Mouse (Mus musculus) neural tube, embryonic 14.5 days (tissue): ENCODE data around the gene Herc3. TPM values are rescaled to one million over a fixed set of nuclear protein-coding genes. Genes with fewer than 3 reads are reported as not detected.

ENCODE experiments used
- ATAC-seq: fragments of 200-750 bp; cut with Nextera tagmentation; 2 replicates; pipeline ENCODE4 v1.8.0; 2017; ENCODE audit warnings: low read depth, mild to moderate bottlenecking, moderate TSS enrichment, moderate library complexity
- H3K27ac ChIP-seq: fragments of 300-500 bp; sonication (generic); 2 replicates; pipeline ENCODE4 v1.5.1; 2014; ENCODE audit warnings: low read depth, mild to moderate bottlenecking, control low read depth, low read length, moderate library complexity, mixed read lengths
- H3K27me3 ChIP-seq: fragments of 300-500 bp; sonication (generic); 2 replicates; pipeline ENCODE4 v1.6.1; 2014; ENCODE audit warnings: low read length; ENCODE audit not compliant: control insufficient read depth, insufficient read depth
- H3K36me3 ChIP-seq: fragments of 300-500 bp; sonication (generic); 2 replicates; pipeline ENCODE4 v1.6.1; 2014; ENCODE audit warnings: low read length, mixed read lengths; ENCODE audit not compliant: control insufficient read depth, insufficient read depth
- H3K4me1 ChIP-seq: fragments of 300-500 bp; sonication (generic); 2 replicates; pipeline ENCODE4 v1.6.1; 2014; ENCODE audit warnings: low read length; ENCODE audit not compliant: control insufficient read depth, insufficient read depth
- H3K4me2 ChIP-seq: fragments of 300-500 bp; sonication (generic); 2 replicates; pipeline ENCODE4 v1.6.1; 2014; ENCODE audit warnings: mild to moderate bottlenecking, low read depth, low read length, control low read depth
- H3K4me3 ChIP-seq: fragments of 300-500 bp; sonication (generic); 2 replicates; pipeline ENCODE4 v1.5.1; 2014; ENCODE audit warnings: low read depth, low read length, control low read depth, mixed read lengths
- H3K9ac ChIP-seq: fragments of 300-500 bp; sonication (generic); replicated peaks from 2 replicates; pipeline ENCODE4 v1.6.1; 2014; ENCODE audit warnings: low read depth, mild to moderate bottlenecking, control low read depth, low read length, mixed read lengths
- H3K9me3 ChIP-seq: fragments of 300-500 bp; sonication (generic); 2 replicates; pipeline ENCODE4 v1.6.1; 2016; ENCODE audit warnings: low read length; ENCODE audit not compliant: control insufficient read depth
- WGBS: fragments of 180-500 bp; shearing (Covaris S2); extraction: QIAGEN DNeasy Blood & Tissue Kit; methylation state at CpG from one replicate; pipeline ENCODE4 v1.1.7; 2014; 5-methylcytosine and 5-hydroxymethylcytosine counted together
- polyA plus RNA-seq: library from polyadenylated mRNA; unstranded; fragments of >200 nt; fragmentation: Nextera tagmentation; extraction: Ambion mirVana; gene quantifications from 2 replicates; pipeline ENCODE4 v1.2.1, GENCODE M21; 2014

Herc3 gene
- polyA plus RNA-seq, 1 experiment from 2014 or later: 41.7 TPM

DNA sequence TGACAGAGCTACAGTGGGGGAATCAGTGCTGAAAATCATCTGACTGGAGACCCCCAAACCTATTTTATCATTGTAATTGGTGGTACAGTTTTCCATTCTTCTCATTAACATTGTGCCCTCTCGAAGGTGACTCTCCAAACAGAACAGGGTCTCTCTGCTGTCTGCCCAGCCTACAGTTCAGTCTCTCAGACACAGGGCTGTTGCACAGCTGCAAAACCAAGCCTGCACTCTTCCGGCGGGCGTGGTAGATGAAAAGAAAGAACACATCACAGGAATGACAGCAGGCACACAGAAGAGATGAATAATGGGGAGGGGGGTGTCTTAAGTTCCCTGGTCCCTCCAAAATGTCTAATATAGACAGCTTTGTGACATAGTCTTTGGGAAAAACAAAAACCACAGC is 102.9 kb downstream of the Herc3 start:
- no peak overlapping the region for H3K9ac ChIP-seq
- no peak overlapping the region for H3K4me2 ChIP-seq
- no peak for ATAC-seq
- no peaks in the 10 kb centered on the region for H3K27me3 ChIP-seq
- no peaks in the 10 kb centered on the region for H3K9me3 ChIP-seq
- peak overlapping the region; percentile 56 for H3K27ac ChIP-seq
- H3K36me3 ChIP-seq: no peaks in the 10 kb centered on the region
- peaks cover 18% of the 10 kb centered on the region for H3K4me1 ChIP-seq
- WGBS: 43% methylated on average over 4 of the region's 4 CpGs
- H3K4me3 ChIP-seq: no peak overlapping the region

DNA sequence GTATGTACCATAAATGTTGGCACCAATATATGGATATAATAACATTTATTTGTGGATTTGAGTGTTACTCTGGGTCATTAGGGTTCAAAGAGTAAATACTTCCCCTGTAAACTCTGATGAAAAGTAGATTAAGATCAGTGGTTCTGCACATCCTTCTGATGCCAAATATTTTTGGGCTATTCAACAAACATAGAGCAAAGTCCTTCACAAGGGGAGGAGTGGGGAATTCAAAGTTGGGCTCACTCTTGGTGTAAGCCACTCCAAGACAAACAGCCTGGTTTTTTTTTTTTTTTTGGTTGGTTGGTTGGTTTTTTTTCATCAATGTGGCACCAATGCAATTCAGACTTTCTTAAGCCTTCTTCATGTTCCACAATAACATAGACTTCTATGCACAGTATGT is 106.5 kb downstream of the Herc3 start:
- no peak overlapping the region for H3K4me2 ChIP-seq
- no peak for ATAC-seq
- no peaks in the 10 kb centered on the region for H3K27me3 ChIP-seq
- H3K4me3 ChIP-seq: no peak overlapping the region
- peaks cover 11% of the 10 kb centered on the region; the same call in 1 of the 2 replicates for H3K4me1 ChIP-seq
- H3K9ac ChIP-seq: no peak overlapping the region
- no peaks in the 10 kb centered on the region for H3K36me3 ChIP-seq
- H3K27ac ChIP-seq: no peak overlapping the region
- no peaks in the 10 kb centered on the region for H3K9me3 ChIP-seq

DNA sequence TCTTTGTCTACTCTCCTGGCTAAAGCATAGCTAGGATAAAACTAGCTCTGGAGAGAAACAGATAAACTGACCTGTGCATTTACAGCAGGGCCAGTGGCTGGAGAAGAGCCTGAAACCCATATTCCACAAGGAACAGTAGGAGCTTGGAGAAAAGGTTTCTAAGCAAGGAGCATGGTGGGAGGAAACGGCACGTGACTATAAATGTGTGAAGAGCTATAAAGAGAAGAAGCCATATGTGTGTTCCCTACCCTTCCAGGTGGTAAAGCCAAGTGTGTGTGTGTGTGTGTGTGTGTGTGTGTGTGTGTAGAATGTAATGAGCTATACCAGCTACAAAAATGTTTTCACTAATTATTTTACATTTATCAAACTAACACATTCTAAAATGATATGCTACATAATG is 111.0 kb downstream of the Herc3 start:
- no peak for ATAC-seq
- Histone ChIP-seq H3K4me1 (no peaks in the 10 kb centered on the region), H3K9ac (no peak overlapping the region), H3K36me3 (no peaks in the 10 kb centered on the region), H3K4me3 (no peak overlapping the region), H3K27me3 (no peaks in the 10 kb centered on the region), H3K9me3 (no peaks in the 10 kb centered on the region), H3K4me2 (no peak overlapping the region), H3K27ac (no peak overlapping the region)
- 89% methylated on average over 2 of the region's 2 CpGs for whole genome bisulfite sequencing

DNA sequence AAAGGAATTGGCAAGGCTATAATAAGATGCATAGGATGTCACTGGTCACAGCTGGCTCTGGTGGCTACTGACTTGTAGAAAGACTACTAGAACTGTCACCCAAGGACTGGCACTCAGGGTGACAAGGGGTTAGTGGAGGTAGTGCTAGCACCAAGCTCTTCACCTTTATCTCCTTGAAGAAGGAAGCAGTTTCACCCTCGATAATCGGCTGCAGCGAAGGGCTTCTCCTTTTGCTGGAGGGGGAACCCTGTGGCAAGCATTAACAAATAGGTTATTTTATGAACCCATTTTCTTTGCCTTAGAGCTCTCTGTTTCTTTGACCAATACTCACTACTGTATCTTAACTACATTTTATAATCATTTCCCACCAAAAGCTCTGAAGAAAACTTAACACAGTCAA is 112.7 kb downstream of the Herc3 start:
- Histone ChIP-seq H3K27me3 (no peaks in the 10 kb centered on the region), H3K4me3 (no peak overlapping the region), H3K9ac (no peak overlapping the region), H3K4me2 (no peak overlapping the region), H3K36me3 (no peaks in the 10 kb centered on the region), H3K27ac (no peak overlapping the region), H3K9me3 (no peaks in the 10 kb centered on the region), H3K4me1 (no peaks in the 10 kb centered on the region)
- WGBS: 97% methylated on average over 3 of the region's 3 CpGs
- no peak for ATAC-seq

DNA sequence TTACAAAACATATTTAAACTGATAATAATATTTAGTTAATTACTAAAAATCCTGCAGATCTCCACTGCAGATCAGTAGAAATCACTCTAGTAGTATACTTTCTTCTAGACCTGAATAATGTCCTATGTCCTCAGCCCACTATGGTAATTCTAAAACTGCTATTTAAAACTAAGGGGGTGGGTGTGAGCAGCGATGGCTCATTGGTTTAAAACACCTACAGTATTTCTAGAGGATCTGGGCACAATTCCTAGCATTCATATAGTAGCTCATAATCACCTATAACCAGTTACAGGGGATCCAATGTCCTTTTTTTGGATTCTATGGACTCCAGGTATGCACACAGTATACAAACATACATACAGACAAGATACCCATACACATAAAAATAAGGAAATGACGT is 115.0 kb downstream of the Herc3 start:
- ATAC-seq: no peak
- H3K4me2 ChIP-seq: no peak overlapping the region
- WGBS: 66% methylated on average over 2 of the region's 2 CpGs
- no peak overlapping the region for H3K9ac ChIP-seq
- no peaks in the 10 kb centered on the region for H3K4me1 ChIP-seq
- H3K27ac ChIP-seq: no peak overlapping the region
- H3K27me3 ChIP-seq: no peaks in the 10 kb centered on the region
- no peaks in the 10 kb centered on the region for H3K36me3 ChIP-seq
- H3K4me3 ChIP-seq: no peak overlapping the region
- H3K9me3 ChIP-seq: no peaks in the 10 kb centered on the region

DNA sequence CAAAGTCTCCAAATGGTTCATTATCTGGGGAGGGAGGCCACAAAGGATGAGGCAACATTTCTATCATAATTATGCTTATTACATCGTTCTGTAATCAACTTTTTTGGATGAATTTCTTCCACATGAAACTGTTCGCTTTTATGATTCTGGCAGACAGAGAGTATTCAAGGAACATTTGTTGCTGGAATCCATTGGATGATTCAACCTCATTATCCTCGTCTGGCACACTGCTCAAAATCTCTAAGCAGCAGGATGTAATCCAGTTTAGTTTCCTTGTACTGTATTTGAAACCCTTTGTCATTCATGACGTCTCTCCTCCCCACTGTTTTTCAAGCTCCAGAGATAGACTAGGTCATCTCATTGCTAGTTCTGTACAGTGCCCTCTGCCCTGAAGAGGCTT is 115.6 kb downstream of the Herc3 start:
- no peaks in the 10 kb centered on the region for H3K27me3 ChIP-seq
- 79% methylated on average over 4 of the region's 4 CpGs for WGBS

DNA sequence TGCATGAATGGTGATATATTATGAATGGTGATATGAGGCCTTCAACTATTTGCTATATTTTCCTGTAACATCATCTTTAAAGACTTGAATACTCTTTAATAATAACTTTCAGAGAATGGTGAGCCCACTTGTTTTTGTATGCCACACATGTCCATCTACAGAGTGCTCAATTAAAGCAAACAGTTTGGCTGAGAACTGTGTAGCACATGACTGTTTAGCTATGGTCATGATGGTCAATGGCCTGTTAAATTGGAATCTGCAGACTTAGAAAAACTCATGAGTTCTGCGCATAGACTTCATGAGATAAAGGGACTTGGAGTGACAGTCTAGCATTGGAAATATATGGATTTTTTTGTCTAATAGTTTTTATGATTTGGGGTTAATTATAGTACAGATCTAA is 119.1 kb downstream of the Herc3 start:
- no peak overlapping the region for H3K27ac ChIP-seq
- no peak overlapping the region for H3K9ac ChIP-seq
- H3K4me2 ChIP-seq: no peak overlapping the region
- no peak for ATAC-seq
- WGBS: 78% methylated on average over 1 of the region's 1 CpGs
- no peaks in the 10 kb centered on the region for H3K4me1 ChIP-seq
- H3K9me3 ChIP-seq: no peaks in the 10 kb centered on the region
- H3K36me3 ChIP-seq: no peaks in the 10 kb centered on the region; the same call in 1 of the 2 replicates
- H3K27me3 ChIP-seq: no peaks in the 10 kb centered on the region
- H3K4me3 ChIP-seq: no peak overlapping the region

More for the DNA sequence above, 115.6 kb downstream of the Herc3 start:
- Histone ChIP-seq H3K4me2 (no peak overlapping the region), H3K9ac (no peak overlapping the region), H3K36me3 (no peaks in the 10 kb centered on the region), H3K4me3 (no peak overlapping the region), H3K9me3 (no peaks in the 10 kb centered on the region), H3K27ac (no peak overlapping the region), H3K4me1 (no peaks in the 10 kb centered on the region)
- no peak for ATAC-seq

DNA sequence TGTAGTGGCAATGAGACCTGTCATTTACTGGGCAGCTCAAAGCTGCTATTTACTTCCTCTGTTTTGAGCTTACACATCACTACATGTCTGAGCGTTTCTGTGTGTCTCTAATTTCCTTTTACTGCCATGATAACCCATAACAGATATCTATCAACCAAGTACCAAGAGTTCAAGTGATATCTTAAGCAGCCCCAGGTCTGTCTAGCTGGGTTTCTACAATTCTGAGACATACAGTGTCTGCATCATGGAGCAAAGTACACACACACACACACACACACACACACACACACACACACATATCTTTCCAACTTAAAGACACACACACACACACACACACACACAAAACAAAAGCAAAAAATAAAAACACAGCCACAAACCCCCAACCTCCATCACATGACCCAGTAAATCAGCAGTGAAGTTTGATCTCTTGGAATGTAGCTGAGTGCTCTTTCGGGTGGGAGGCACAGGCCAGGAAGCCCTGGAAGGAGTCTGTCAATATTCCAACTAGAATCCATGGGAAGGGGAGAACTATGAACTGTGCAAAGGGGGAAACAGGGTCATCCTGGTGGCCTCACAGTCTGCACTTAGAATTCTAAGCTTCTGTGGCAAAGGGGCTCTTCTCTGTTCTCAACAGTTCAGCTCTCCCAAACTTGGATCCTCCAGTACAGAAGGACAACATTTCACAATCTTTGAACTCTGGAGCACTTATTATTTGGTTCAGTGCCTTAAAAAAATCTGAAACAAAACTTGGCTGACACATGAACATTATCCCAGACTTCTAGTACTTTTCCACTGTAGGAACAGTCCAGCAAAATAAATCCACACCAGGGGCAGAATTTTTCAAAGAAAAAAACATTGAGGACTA is 120.1 kb downstream of the Herc3 start:
- H3K4me3 ChIP-seq: no peak overlapping the region

DNA sequence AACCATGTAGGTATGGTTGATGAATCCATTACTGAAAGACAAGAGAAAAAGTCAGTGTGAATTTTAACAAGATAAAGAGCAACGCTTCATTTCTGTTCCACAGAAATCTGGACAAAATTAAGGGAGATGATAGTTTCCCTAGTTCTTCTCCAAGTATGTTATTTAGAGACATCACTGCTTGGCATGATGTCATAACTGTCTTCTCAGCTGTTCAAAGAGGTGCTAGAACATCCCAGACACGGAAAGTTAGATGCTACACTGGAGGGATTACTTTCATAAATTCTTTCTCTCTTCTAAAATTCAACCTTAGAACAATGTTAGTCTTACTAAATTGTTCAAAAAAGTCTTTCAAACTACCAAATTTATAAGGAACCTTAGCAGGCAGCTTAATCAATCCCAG is 129.3 kb downstream of the Herc3 start:
- Histone ChIP-seq H3K4me2 (no peak overlapping the region), H3K9me3 (no peaks in the 10 kb centered on the region), H3K36me3 (no peaks in the 10 kb centered on the region), H3K27me3 (no peaks in the 10 kb centered on the region), H3K9ac (no peak overlapping the region), H3K4me1 (peaks cover 6% of the 10 kb centered on the region; the same call in 1 of the 2 replicates), H3K27ac (no peak overlapping the region), H3K4me3 (no peak overlapping the region)
- WGBS: 92% methylated on average over 2 of the region's 2 CpGs
- ATAC-seq: no peak

More for the DNA sequence above, 120.1 kb downstream of the Herc3 start:
- no peak for ATAC-seq
- WGBS: 68% methylated on average over 2 of the region's 2 CpGs
- H3K9me3 ChIP-seq: no peaks in the 10 kb centered on the region
- no peak overlapping the region for H3K4me2 ChIP-seq
- H3K36me3 ChIP-seq: no peaks in the 10 kb centered on the region; the same call in 1 of the 2 replicates
- no peak overlapping the region for H3K27ac ChIP-seq
- H3K4me1 ChIP-seq: no peaks in the 10 kb centered on the region
- H3K9ac ChIP-seq: no peak overlapping the region
- no peaks in the 10 kb centered on the region for H3K27me3 ChIP-seq
